Comparison of ENCODE assay signal across 24 mouse cellular contexts in genomic region chr6:48658721-48659120, GRCm38 (mm10). TPM values are rescaled to one million over a fixed set of nuclear protein-coding genes. Genes with fewer than 3 reads are reported as not detected.
A peak's percentile ranks its signal among the peaks of the same experiment; 100 is the strongest.
DNase-seq lines count a peak whose midpoint lies in the region; ATAC-seq and TF ChIP-seq lines count a peak whose summit lies in the region.
"Had no signal": no experiment of that assay in that cellular context is flagged by ENCODE, and none has a peak within 500 bp of the region (broad histone marks: within the 10 kb centered on the region; RNA-seq: fewer than 3 reads in every experiment).

No protein-coding gene starts in this region.

- no peak overlapping the region for H3K9ac ChIP-seq in liver, postnatal 0 days (replicated peaks)
- no peak overlapping the region for H3K9ac ChIP-seq in liver, embryonic 12.5 days

- WGBS in heart, embryonic 10.5 days, result 76% methylated on average over 5 of the region's 5 CpGs
- 75% methylated on average over 5 of the region's 5 CpGs for WGBS in liver, postnatal 0 days (ENCODE audit: insufficient replicate concordance)
- 53% methylated on average over 5 of the region's 5 CpGs for WGBS in liver, embryonic 12.5 days (ENCODE audit: insufficient replicate concordance)

- no peaks in the 10 kb centered on the region for H3K4me1 ChIP-seq in heart, embryonic 10.5 days
- H3K4me1 ChIP-seq in liver, postnatal 0 days (ENCODE audit: insufficient read depth), result no peaks in the 10 kb centered on the region
- no peaks in the 10 kb centered on the region for H3K4me1 ChIP-seq in liver, embryonic 12.5 days

- no peaks in the 10 kb centered on the region for H3K9me3 ChIP-seq in heart, embryonic 10.5 days
- H3K9me3 ChIP-seq in liver, postnatal 0 days (ENCODE audit: low read length), result no peaks in the 10 kb centered on the region
- no peaks in the 10 kb centered on the region for H3K9me3 ChIP-seq in liver, embryonic 12.5 days (replicated peaks)
- H3K9me3 ChIP-seq: G1E had no signal

- H3K4me3 ChIP-seq in heart, embryonic 10.5 days, result no peak overlapping the region
- no peak overlapping the region for H3K4me3 ChIP-seq in liver, postnatal 0 days (ENCODE audit: low read depth, low read length)
- no peak overlapping the region for H3K4me3 ChIP-seq in liver, embryonic 12.5 days

- ATAC-seq in liver, postnatal 0 days, result no peak
- ATAC-seq in liver, embryonic 12.5 days, result no peak
- ATAC-seq: activated CD4-positive, CD25-positive, alpha-beta regulatory T cell, adult 4 months; CD4-positive, CD25-positive, alpha-beta regulatory T cell, adult 4 months; Patski had no signal

- TF ChIP-seq EP300 in liver, postnatal 0 days (IDR thresholded peaks at IDR 0.05; ENCODE audit: low read depth), result no peak

- intact Hi-C loops in heart, postnatal 25 days (cut with DNase I), result no loop called here

- no peaks in the 10 kb centered on the region for H3K36me3 ChIP-seq in heart, embryonic 10.5 days
- no peaks in the 10 kb centered on the region for H3K36me3 ChIP-seq in liver, postnatal 0 days (replicated peaks; ENCODE audit: insufficient read depth, low read length)
- no peaks in the 10 kb centered on the region for H3K36me3 ChIP-seq in liver, embryonic 12.5 days
- H3K36me3 ChIP-seq: G1E had no signal

- TF ChIP-seq CTCF in liver, postnatal 0 days (IDR thresholded peaks at IDR 0.05; ENCODE audit: low read depth), result no peak

- no peak overlapping the region for H3K27ac ChIP-seq in heart, embryonic 10.5 days
- H3K27ac ChIP-seq in liver, postnatal 0 days (ENCODE audit: low read depth), result no peak overlapping the region
- H3K27ac ChIP-seq in liver, embryonic 12.5 days, result no peak overlapping the region

- peak; percentile 73 for DNase-seq in heart, adult 11 months
- no peak for DNase-seq in heart, postnatal 25 days (ENCODE audit: low spot score)
- DNase-seq in heart, embryonic 10.5 days (ENCODE audit: low spot score), result peak; percentile 65
- DNase-seq in heart, adult 9 months (ENCODE audit: low spot score in 2 of 2), result no peak
- DNase-seq in liver, postnatal 0 days, result peak; percentile 5
- DNase-seq in testis, postnatal 10 days (ENCODE audit: low spot score), result peak; percentile 13
- DNase-seq in testis, postnatal 14 days (ENCODE audit: low spot score), result no peak
- DNase-seq: adrenal gland, adult 2 months; adrenal gland, adult 8-10 months; adrenal gland, postnatal 10 days; adrenal gland, postnatal 14 days; adrenal gland, postnatal 25 days; adrenal gland, postnatal 36 days; B cell, adult 2 months; cerebellum, adult 11 months; cerebellum, adult 11-12 months had no signal

- H3K27me3 ChIP-seq in heart, embryonic 10.5 days (ENCODE audit: insufficient read depth, poor library complexity, severe bottlenecking), result no peaks in the 10 kb centered on the region
- H3K27me3 ChIP-seq in liver, postnatal 0 days (ENCODE audit: insufficient read depth, low read length), result no peaks in the 10 kb centered on the region
- no peaks in the 10 kb centered on the region for H3K27me3 ChIP-seq in liver, embryonic 12.5 days (replicated peaks)
- H3K27me3 ChIP-seq: CH12.LX, Patski had no signal

- no peak overlapping the region for H3K4me2 ChIP-seq in liver, postnatal 0 days (ENCODE audit: low read depth, low read length)
- no peak overlapping the region for H3K4me2 ChIP-seq in liver, embryonic 12.5 days

RNA-seq across cellular contexts. Expression of gene Gimap8, which starts 11.7 kb away (rescaled TPM):
- 1 to 10 TPM; 7.8 to 8.0 TPM for total RNA-seq in heart, postnatal 25 days (2021)
- polyA plus RNA-seq in heart, embryonic 10.5 days (2016; fragmentation: Nextera tagmentation; extraction: Ambion mirVana), result 0.70 and 0.87 TPM in 2 replicates
- polyA plus RNA-seq in liver, postnatal 0 days (2015; fragmentation: Nextera tagmentation; extraction: Ambion mirVana), result 1.1 TPM in 2 replicates
- polyA plus RNA-seq in liver, embryonic 12.5 days (2016; fragmentation: Nextera tagmentation; extraction: Ambion mirVana), result 0.93 and 1.0 TPM in 2 replicates
- total RNA-seq: MEL had no signal
- polyA plus RNA-seq: C2C12, G1E had no signal

RNA-seq across cellular contexts. Expression of gene Gimap9, which starts 17.2 kb away (rescaled TPM):
- total RNA-seq in heart, postnatal 25 days (2021), result 1 to 10 TPM; 3.1 to 4.9 TPM
- polyA plus RNA-seq in heart, embryonic 10.5 days (2016; fragmentation: Nextera tagmentation; extraction: Ambion mirVana), result 7.4 and 8.7 TPM in 2 replicates
- polyA plus RNA-seq in liver, postnatal 0 days (2015; fragmentation: Nextera tagmentation; extraction: Ambion mirVana), result 10.2 and 10.9 TPM in 2 replicates
- polyA plus RNA-seq in liver, embryonic 12.5 days (2016; fragmentation: Nextera tagmentation; extraction: Ambion mirVana), result 11.4 and 12.9 TPM in 2 replicates

RNA-seq across cellular contexts. Expression of gene Gimap4, which starts 25.6 kb away (rescaled TPM):
- total RNA-seq in heart, postnatal 25 days (2021), result 10 to 100 TPM; 29.0 to 30.8 TPM
- 6.4 and 10.6 TPM in 2 replicates for polyA plus RNA-seq in heart, embryonic 10.5 days (2016; fragmentation: Nextera tagmentation; extraction: Ambion mirVana)
- polyA plus RNA-seq in liver, postnatal 0 days (2015; fragmentation: Nextera tagmentation; extraction: Ambion mirVana), result 13.5 and 14.5 TPM in 2 replicates
- 15.7 and 15.9 TPM in 2 replicates for polyA plus RNA-seq in liver, embryonic 12.5 days (2016; fragmentation: Nextera tagmentation; extraction: Ambion mirVana)
- total RNA-seq: G1E had no signal
- polyA plus RNA-seq: G1E had no signal

RNA-seq across cellular contexts. Expression of gene AI854703, which starts 32.2 kb away (rescaled TPM):
- total RNA-seq in heart, postnatal 25 days (2021), result under 1 TPM; 0.14 to 0.23 TPM
- 0.90 and 1.6 TPM in 2 replicates for polyA plus RNA-seq in heart, embryonic 10.5 days (2016; fragmentation: Nextera tagmentation; extraction: Ambion mirVana)
- polyA plus RNA-seq in liver, postnatal 0 days (2015; fragmentation: Nextera tagmentation; extraction: Ambion mirVana), result 0.16 and 0.20 TPM in 2 replicates
- 0.30 and 0.50 TPM in 2 replicates for polyA plus RNA-seq in liver, embryonic 12.5 days (2016; fragmentation: Nextera tagmentation; extraction: Ambion mirVana)
- total RNA-seq: MEL had no signal
- polyA plus RNA-seq: G1E had no signal

RNA-seq across cellular contexts. Expression of gene Gimap6, which starts 49.3 kb away (rescaled TPM):
- 10 to 100 TPM; 38.5 to 41.6 TPM for total RNA-seq in heart, postnatal 25 days (2021)
- 21.3 and 26.0 TPM in 2 replicates for polyA plus RNA-seq in heart, embryonic 10.5 days (2016; fragmentation: Nextera tagmentation; extraction: Ambion mirVana)
- polyA plus RNA-seq in liver, postnatal 0 days (2015; fragmentation: Nextera tagmentation; extraction: Ambion mirVana), result 12.2 and 12.5 TPM in 2 replicates
- 11.7 and 12.7 TPM in 2 replicates for polyA plus RNA-seq in liver, embryonic 12.5 days (2016; fragmentation: Nextera tagmentation; extraction: Ambion mirVana)
- total RNA-seq: MEL had no signal
- polyA plus RNA-seq: C2C12, Patski had no signal

Comparison
In these comparisons a context has a peak if more than half of its experiments do, and no peak if none do; other contexts are left out.
1. DNase-seq: peak in heart, adult 11 months (single experiment), heart, embryonic 10.5 days (single experiment), liver, postnatal 0 days (single experiment) and testis, postnatal 10 days (single experiment); none in heart, postnatal 25 days (single experiment), heart, adult 9 months (0 of 2) and testis, postnatal 14 days (single experiment).